Mouse (Mus musculus) heart, adult 2 months (tissue): ENCODE data around the gene Elmod3.

Experiments
- CTCF ChIP-seq: fragments of 200-600 bp; IDR thresholded peaks from 2 replicates; pipeline ENCODE4 v1.8.1; 2022; ENCODE audit warnings: antibody characterized with exemption, mild to moderate bottlenecking, moderate library complexity
- EP300 ChIP-seq: fragments of 200-500 bp; IDR thresholded peaks from 2 replicates; pipeline ENCODE4 v1.6.1; 2011; ENCODE audit warnings: low read depth, low read length, control low read depth; ENCODE audit not compliant: insufficient read depth
- POLR2A ChIP-seq: fragments of 200-500 bp; IDR thresholded peaks from 2 replicates; pipeline ENCODE4 v1.6.1; 2011; ENCODE audit warnings: mild to moderate bottlenecking, low read depth, low read length, control low read depth; ENCODE audit not compliant: insufficient read depth

DNA sequence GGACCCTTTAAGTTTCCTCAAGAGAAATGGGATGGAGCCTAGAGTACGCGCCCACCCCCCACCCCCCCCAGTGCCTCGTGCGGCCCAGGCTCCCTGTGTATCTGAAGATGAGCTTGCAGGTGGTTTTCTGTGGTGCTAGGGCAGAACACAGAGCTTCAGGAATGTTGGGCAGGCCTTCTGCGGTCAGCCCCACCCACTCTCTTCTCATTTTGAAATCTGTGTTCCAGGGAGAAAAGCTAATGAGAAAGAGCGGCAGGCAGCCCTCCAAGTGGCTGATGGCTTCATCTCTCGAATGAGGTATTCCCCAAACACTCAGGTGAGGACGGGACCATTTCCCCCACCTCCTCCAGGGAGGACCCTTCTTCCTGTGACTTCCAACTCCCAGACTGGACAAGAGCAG is 37.4 kb downstream of the Elmod3 start:
- no peak for TF ChIP-seq CTCF
- TF ChIP-seq EP300: no peak
- no peak for TF ChIP-seq POLR2A
